Mouse (Mus musculus) T-helper 1 cell (primary cell): ENCODE measurements around the gene Lgmn.

Experiments
- in situ Hi-C: fragments of 300-600 bp; cut with MboI, MseI; formaldehyde crosslinking; loops from one replicate; pipeline ENCODE4 v1.15.1; 2025; ENCODE audit warnings: high pct_unique_total_duplicates

The Lgmn gene

DNA sequence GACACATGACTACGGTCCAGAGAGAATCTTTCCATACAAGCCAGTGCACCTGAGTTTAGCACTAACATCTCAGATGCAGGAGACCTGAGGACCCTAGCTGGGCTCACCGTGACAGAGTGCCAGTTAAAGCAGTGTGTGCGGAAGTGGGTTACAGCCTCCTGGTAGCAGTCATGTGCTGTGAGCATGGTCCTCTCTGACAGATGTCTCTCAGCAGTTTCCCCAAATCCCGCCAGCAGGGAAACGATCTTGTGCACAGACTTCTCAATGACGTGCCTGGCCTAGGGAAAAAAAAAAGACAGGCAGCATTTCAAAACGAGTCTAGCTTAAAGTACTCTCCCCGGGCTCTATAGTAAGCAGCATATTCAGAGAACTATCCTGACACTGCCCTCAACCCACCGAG is 44.1 kb downstream of the Lgmn start:
- in situ Hi-C loops, result loop anchor here (5.0 kb wide), 1 partner anchor 52 kb away; no protein-coding TSS in a partner anchor

DNA sequence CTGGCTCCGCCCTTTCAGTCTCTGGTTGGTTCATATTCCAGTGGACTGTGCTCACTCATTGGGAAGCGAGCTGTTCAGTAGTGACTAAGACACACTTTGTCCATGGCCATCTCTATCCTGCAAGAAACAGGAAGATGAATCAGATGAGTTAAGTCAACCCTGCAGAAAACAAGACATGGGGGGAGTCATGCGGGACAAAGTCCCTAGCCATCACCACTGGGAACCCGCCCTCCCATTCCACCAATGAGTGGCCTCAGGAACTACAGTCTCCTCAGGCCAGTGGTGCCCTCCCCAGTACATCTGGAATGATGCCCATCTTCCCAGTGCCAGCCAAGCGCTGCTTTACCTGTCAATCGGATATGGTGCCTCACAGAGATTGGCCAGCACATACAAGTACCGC is 45.1 kb downstream of the Lgmn start:
- in situ Hi-C loops, result no loop called here

DNA sequence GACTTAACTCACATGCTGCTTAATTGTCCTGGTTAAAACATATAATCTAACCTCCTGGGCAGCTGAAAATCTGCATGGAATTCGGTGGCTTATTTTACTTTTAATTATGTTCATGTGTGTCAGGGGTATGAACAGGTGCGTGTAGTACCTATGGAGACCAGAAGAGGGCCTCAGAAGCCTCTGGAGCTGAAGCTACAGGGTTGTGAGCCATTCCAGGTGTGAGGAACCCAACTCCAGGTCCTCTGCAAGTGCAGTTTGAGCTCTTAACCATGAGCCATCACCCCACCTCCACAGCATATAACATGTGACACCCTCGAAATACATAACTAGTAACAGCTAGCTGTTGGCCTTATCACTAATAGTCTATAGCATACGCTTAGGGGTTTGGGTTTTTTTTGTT is 47.6 kb downstream of the Lgmn start:
- in situ Hi-C loops, result no loop called here

DNA sequence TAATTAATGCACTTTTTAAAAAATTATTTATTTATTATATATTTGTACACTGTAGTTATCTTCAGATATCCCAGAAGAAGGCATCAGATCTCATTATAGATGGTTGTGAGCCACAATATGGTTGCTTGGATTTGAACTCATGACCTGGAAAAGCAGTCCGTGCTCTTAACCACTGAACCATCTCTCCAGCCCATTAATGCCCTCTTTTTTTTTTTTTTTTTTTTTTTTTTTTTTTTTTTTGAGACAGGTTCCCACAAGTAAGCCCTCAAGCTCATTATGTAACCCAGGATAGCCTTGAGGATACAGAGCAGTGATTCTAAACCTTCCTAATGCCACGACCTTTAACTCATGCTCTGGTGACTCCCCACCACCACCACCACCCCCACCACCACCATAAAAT is 48.5 kb downstream of the Lgmn start:
- in situ Hi-C loops, result no loop called here

DNA sequence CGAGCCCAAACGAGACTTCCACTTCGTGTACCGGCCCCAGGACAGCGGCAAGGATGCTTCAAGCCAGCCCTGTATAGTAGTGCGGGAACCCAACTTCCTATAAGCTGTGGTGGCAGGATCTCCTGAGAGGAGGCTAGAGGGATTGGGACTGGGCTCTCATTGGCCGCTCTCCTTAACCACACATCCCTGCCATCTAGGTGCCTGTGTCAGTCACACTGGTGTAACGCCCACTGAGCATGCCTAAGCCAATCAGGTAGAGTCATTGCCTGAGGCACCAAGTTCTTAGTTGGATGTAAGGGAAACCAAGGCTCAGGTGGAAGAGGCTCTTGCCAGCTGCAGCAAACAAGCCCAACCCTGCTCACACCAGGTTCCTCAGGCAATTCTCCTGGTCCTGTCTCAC is 49.6 kb downstream of the Lgmn start:
- in situ Hi-C loops, result no loop called here

DNA sequence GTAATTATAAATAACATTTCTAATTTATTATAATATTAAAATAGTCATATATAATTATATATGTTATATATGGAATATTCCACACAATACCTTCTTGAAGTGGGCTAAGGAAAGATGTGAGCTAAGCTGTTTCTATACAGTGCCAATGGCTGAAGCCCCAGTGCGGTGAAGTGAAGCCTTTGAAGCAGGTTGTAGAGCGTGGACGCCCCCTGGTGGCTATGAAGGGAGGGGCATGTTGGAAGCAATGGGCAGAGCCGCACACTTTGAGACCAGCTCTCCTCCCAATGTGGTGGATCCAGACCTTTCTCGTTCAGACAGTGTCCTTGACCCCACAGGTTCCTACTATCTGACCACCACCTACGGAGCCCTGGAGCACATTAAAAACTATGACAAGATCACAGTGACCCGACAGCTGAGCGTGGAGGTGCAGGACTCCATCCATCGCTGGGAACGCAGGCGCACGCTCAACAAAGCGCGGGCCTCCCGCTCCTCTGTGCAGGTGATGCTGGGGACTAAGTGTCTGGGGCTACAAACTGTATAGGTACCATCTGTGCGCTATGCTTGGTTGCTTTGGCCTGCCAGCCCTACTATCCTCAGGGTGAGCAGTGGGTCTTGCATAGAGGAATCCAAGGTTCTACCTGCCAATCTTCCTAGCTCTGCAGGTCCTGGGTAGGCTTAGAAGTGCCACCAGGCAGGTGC is 52.2 kb downstream of the Lgmn start:
- in situ Hi-C loops, result loop anchor here (5.0 kb wide), 1 partner anchor 80 kb away; the partner anchor contains the start of gene Golga5

DNA sequence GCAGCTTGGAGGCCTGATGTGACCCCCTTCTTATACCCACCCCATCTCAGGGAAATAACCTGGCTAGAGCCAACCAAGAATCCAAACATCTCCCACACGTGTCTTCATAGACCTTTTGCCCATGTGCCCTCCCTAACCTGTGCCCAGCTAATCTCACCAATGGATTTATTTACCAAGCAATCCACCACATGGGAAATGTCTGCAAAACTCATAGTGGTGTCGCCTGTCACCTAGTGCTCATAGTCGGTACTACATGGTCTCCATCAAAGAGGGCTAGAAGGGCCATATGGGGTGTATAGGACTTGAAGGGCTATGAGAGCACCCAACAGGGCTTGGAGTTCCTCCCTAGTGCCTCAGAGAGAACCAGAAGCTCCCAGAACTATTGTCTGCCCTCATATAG is 54.8 kb downstream of the Lgmn start:
- in situ Hi-C loops, result loop anchor here (5.0 kb wide), 2 partner anchors 82 to 393 kb away; partner anchors contain the start of gene Golga5

DNA sequence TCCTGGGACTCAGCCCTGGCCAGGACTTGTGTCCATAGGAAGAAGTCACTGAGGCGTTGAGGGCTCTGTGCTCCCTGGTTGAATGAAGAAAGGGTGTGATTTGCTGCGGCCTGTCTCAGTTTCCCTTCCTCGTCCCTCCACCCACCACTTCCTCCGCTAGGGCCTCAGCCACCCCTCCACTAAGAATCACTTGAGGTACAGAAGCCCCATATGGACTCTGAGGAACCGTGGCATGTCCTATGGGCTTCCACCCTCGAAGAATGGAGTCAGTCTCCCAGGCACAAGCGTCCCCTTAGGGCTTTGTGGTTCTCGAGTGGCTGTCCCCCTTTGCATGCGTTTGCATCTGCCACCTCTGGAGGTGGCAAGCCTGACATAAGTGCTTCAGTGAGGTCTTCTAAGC is 56.3 kb downstream of the Lgmn start:
- in situ Hi-C loops, result loop anchor here (5.0 kb wide), 1 partner anchor 391 kb away; no protein-coding TSS in a partner anchor

DNA sequence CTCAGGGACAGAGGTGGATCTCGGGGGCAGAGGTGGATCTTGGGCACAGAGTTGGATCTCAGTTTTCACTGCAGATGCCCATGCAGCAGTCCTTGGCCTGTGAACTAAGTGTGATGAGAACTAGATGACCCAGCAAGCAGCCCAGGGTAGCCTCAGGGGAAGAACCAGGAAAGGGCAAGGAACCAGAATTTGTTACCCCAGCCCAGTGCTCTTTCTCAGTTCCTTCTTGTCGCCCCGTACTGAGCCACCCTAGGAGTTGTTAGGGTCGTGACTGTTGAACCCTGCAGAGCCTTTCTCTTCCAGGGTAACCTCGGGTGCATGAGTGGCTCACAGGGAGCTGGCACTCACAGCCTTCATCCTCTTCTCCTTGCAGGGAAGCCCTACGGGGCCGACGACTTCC is 57.4 kb downstream of the Lgmn start:
- in situ Hi-C loops, result loop anchor here (5.0 kb wide), 1 partner anchor 390 kb away; no protein-coding TSS in a partner anchor

DNA sequence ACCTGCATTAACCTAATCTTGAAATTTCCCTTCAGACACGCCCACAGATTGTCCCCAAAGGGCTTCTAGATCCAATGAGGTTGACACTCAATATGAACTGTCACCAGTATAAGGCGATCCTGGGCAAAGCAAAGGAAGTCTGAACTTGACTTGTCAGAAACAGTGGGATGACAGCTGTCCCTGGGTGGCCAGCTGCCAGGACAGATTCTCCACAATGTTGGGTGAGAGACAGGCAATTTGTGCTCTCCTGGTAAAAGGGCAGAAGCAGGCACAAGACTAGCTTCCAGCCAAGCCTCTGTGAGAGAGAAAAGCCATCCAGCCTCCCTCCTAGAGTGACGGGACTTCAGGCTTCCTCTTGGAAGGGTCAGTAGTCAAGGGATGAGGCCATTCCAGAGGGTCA is 67.3 kb downstream of the Lgmn start:
- in situ Hi-C loops, result no loop called here

DNA sequence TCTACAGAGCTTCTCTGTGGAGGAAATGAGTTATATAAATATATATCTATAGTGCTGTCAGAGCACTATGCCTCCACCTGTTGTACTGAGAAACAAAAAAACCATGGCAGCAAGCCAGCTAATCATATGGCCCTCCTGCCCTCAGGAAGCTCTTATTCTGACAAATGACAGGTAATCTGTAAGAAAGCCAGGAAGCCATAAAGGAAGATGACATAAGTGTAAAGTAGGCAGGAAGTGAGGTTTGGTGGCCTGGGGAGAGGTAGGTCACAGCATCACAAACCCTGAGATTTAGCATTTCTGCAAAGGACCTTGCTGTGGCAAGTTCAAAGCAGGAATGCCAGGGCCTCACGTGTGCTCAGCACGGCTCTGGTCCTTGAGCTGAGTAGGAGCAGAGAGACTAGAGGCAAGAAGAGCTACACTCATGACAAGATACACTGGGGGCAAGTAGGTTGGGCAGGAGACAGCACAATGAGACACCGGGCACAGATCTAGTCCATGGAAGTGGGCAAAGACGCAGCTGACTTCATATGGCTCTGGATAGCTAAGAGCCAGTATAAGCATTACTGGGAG is 68.6 kb downstream of the Lgmn start:
- in situ Hi-C loops, result no loop called here

DNA sequence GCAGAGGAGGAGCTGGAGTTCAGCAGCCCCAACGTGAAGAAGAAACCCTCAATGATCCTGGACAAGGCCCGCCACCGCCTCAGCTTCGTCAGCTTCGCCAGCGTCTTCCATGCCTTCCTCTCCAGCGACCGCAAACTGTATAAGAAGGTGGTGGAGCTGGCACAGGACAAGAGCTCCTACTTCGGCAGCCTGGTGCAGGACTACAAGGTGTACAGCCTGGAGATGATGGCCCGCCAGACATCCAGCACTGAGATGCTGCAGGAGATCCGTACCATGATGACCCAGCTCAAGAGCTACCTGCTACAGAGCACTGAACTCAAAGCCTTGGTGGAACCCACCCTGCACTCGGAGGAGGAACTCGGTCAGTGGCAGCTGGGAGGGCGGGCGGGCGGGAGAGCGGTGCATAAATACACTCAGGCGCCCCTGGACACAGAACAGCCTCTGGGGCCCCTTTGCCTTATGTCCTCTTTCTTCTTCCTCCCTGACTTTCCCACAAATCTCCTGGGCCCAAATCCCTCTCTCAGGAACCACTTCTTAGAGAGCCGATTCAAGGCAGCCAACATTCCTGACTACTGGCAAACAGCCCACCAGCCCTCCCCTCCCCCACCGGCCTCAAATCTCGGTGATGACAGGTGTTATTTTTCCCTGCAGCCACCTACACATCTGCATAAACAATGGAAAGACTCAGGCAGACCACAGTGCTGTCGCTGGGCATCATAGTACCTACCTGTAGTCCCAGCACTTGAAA is 70.0 kb downstream of the Lgmn start:
- in situ Hi-C loops, result no loop called here

DNA sequence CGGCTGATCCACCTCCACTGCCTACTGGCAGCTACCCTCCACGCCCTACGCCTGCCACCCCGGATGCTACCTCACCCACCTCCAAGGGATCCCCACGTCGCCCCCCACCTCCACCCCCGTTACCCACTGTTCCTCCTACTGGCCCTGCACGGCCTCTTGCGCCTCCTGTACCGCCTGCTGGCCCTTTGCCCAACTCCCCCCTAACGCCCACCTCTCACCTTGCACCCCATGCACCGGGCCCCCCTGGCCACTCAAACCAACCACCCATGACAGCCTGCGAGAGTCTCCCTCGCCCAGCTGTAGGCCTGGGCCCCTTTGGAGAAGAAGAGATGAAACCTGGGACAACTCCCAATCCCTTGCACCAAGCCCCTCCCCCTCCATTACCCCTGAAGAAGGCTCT is 71.1 kb downstream of the Lgmn start:
- in situ Hi-C loops, result no loop called here

DNA sequence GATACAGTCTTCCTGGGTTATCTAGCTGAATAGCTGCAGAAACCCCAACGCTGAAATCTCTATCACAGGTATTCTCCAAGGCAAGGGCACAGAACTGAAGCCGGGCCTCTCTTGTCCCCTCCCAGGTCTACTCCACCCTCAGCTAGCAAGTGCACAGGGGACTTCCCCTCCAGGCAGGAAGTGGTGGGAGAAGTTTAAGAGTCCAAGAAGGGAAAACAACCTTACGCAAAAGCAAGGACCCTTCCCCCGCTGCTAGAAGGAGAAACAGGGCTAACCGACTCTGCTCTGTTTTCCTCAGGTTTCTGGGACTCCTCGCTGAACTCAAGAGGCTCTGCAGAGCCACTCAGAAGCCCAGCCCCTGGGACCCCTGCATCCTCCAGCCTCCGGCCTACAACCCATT is 71.5 kb downstream of the Lgmn start:
- in situ Hi-C loops, result no loop called here

DNA sequence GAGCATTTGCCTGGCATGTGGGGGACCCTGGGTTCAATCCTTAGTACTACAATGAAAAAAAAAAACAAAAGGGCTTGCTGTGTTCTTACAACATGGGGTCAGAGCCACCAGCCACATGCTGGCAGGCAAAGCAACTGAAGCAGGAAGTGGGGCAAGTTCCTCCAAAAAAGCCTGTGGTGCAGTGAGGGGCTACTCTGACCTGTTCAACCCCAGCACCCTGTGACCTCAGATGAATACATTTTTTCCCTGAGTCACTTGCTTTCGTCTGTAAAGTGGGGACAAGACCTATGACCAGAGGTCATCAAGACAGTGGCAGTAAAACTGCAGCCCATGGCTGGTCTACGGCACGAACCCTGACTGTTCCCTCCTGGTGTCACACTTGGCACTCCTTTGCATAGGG is 72.5 kb downstream of the Lgmn start:
- in situ Hi-C loops, result no loop called here

DNA sequence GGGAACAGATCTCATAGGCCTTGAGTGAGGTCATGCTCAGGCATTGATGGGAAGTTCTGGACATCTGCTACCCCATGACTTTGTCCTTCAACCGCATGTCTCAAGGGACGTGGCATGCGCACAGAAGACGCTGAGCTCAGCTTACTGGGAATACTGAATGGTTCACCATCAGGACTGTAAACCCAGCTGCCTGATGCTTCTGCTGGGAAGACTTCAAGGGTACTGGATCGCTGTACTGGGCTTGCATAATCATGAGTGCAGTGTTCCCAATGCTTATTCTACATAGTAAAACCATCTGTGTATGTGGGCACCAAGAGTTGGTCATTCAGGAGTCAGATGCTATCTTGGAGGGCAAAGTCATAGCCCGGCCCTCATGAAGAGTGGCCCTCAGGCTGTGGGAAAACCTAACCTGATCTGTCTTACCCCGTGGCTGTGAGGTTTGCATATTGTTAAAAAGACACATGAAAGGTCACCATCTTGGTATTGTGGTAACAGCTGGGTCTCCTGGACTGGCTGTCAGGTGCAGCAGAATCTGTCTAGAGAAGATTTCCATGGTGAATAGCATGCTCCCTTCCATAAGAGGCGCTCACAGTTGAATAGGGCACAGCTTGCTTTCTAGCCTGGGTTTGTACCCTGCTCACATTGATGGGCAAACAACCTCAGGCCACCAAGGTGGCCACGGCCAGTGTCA is 73.3 kb downstream of the Lgmn start:
- in situ Hi-C loops, result no loop called here

DNA sequence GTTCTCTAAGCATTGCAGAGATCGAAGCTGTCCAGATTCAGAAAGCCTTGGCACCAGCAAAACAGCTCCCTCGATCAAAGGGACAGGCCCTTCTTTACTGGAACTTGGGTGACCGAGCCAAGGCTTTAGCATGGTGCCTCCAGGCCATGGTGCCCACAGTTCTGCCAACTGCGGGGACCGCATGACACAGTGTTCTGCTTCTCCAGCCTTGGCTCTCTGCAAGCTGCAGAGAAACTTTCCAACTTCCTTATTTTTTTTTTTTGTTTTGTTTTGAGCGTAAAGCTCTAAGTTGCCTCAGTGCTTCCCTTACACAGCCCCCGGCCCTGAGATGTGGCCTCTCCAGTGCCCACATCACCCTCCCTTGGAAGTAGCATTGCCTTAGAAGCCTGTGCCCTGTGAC is 74.6 kb downstream of the Lgmn start:
- in situ Hi-C loops, result no loop called here

DNA sequence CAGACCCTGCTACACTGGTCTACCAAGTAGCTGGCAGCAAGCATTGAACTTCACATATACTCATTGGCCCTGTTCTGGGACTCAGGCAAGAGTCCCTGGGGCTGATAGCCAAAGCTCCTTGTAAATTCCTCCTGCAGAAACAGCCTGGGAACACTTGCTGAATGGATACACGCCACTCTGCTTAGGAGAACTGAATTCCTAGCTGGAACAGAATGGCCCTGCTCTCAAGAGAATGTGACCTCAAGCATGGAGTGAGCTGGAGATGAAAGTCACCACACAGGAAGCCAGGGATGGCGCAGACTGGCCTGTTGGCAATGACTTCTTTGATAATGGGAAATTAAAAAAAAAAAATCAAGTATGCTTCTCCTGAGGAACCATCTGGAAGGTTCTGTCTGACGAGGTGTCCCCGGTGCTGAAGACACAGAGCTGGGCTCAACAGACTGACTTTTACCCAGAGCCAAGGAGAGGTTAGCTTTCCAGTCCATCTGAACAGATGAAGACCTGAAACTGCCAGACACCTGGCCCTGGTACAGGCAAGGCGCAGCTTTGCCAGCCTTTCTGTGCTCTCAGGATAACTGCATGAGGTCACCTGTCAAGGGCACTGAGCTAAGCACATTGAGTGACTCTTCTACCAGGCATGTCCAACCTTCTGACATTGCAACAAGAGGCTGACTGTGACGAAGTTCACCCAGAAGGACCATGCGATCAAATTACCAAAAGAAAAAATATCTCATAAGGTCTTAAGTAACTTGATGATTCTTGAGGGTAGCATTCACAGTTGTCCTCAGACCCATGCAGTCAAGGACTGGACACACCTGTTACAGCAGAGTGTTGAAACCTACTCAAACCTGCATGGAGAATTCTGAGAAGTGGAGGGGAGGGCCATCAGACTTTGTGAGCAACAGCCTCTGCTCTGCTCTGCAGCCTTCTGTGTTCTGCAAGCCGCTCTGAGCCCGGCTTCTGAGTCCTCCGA is 78.1 kb downstream of the Lgmn start:
- in situ Hi-C loops, result no loop called here

DNA sequence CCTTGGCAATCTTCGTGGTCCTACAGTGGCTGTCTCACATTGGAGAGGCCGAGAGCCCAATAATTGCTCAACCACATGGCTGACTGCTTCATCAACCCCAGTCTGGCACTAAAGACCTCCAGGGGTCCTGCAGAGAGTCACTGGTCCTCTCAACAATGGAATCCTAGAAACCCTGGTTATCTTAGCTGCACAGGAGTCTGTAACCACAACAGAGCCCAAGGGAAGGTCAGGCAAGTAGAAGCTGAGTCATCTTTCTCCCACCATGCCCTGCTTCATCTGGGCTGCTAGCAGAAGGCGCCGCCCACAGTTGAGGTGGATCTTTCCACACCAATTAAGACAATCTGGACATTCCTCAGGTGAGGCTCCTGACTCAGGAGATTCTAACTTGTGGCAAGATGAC is 80.2 kb downstream of the Lgmn start:
- in situ Hi-C loops, result no loop called here

DNA sequence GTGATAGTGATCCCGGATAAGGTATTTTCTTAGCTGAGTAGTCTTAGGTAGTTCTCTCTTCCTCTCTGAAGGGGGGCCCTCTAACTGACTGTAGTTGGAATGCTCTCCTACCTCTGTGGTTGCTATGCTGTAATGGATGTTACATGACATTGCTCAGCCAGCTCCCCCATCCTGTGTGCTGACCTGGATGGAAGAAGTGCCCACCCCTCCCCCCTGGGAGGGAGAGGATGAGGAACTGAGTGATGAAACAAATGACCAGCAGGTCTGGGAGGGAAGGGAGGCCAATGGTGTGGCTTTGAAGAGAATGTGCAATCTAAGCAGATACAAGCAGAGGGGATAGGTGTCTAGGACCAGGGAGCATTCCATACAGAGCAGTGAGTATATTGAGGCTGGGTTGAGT is 82.8 kb downstream of the Lgmn start:
- in situ Hi-C loops, result no loop called here

DNA sequence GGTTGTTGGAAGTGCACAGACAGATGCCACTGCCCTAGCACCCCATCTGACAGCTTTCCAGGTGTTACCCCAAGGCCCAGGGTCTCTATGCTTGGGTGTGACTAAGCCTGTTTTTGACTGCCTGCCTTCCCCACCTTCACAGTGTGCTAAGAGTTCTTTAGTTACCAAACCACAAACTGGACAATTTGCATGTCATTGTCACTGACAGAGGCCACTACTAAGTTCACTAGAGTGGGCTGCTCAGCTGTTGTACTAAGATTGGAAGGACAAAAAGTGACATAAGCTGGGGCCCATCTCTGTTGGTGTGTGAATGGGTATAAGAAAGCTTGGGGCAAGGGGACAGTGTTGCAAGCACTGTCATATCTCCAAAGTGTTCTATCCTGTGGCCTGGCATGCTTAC is 83.8 kb downstream of the Lgmn start:
- in situ Hi-C loops, result no loop called here
